Mouse (Mus musculus): ENCODE results near the gene Mto1.

- TF ChIP-seq CTCF (IDR thresholded peaks at IDR 0.05; ENCODE audit: low read depth) (no peak), EP300 (optimal IDR thresholded peaks at IDR 0.05) (no peak)
Measured at GRCm38 (mm10) chr9:78503223-78504079, 55.4 kb downstream of the Mto1 start.
